Mouse (Mus musculus) intestine, embryonic 14.5 days (tissue): ENCODE measurements around the gene Snx17. TPM values are rescaled to one million over a fixed set of nuclear protein-coding genes. Genes with fewer than 3 reads are reported as not detected.

Experiments
- ATAC-seq: fragments of 200-750 bp; cut with Nextera tagmentation; replicated peaks from 2 replicates; pipeline ENCODE4 v1.8.0; 2017; ENCODE audit warnings: low read depth, moderate number of reproducible peaks, moderate TSS enrichment, moderate library complexity; ENCODE audit not compliant: low FRiP score, low TSS enrichment
- DNase-seq: peaks from one replicate; pipeline ENCODE4 v3.0.0-alpha.2; 2018; ENCODE audit warnings: low spot score
- H3K27ac ChIP-seq: fragments of 300-500 bp; sonication (generic); 2 replicates; pipeline ENCODE4 v1.5.1; 2014; ENCODE audit warnings: low read depth, mild to moderate bottlenecking, control low read depth
- H3K27me3 ChIP-seq: fragments of 300-500 bp; sonication (generic); replicated peaks from 2 replicates; pipeline ENCODE4 v1.6.1; 2014; ENCODE audit warnings: low read length, control low read depth; ENCODE audit not compliant: control insufficient read depth, insufficient read depth
- H3K36me3 ChIP-seq: fragments of 300-500 bp; sonication (generic); 2 replicates; pipeline ENCODE4 v1.6.1; 2014; ENCODE audit warnings: low read length, control low read depth; ENCODE audit not compliant: control insufficient read depth, insufficient read depth
- H3K4me1 ChIP-seq: fragments of 300-500 bp; sonication (generic); replicated peaks from 2 replicates; pipeline ENCODE4 v1.6.1; 2014; ENCODE audit warnings: low read length, control low read depth, mixed read lengths; ENCODE audit not compliant: control insufficient read depth, insufficient read depth
- H3K4me2 ChIP-seq: fragments of 300-500 bp; sonication (generic); 2 replicates; pipeline ENCODE4 v1.6.1; 2014; ENCODE audit warnings: low read length
- H3K4me3 ChIP-seq: fragments of 300-500 bp; sonication (generic); 2 replicates; pipeline ENCODE4 v1.5.1; 2014; ENCODE audit warnings: low read depth, low read length, control low read depth, mixed read lengths
- H3K9ac ChIP-seq: fragments of 300-500 bp; sonication (generic); 2 replicates; pipeline ENCODE4 v1.6.1; 2014; ENCODE audit warnings: mild to moderate bottlenecking, low read length
- H3K9me3 ChIP-seq: fragments of 300-500 bp; sonication (generic); 2 replicates; pipeline ENCODE4 v1.6.1; 2016; ENCODE audit warnings: low read length, control low read depth; ENCODE audit not compliant: control insufficient read depth
- WGBS: fragments of 180-500 bp; shearing (Covaris S2); extraction: QIAGEN DNeasy Blood & Tissue Kit; methylation state at CpG from one replicate; pipeline ENCODE4 v1.1.7; 2014; 5-methylcytosine and 5-hydroxymethylcytosine counted together
- polyA plus RNA-seq: library from polyadenylated mRNA; unstranded; fragments of >200 nt; fragmentation: Nextera tagmentation; extraction: Ambion mirVana; gene quantifications from 2 replicates; pipeline ENCODE4 v1.2.1, GENCODE M21; 2014

Snx17 gene
- polyA plus RNA-seq, 1 experiment from 2014 or later, result 127 TPM

DNA sequence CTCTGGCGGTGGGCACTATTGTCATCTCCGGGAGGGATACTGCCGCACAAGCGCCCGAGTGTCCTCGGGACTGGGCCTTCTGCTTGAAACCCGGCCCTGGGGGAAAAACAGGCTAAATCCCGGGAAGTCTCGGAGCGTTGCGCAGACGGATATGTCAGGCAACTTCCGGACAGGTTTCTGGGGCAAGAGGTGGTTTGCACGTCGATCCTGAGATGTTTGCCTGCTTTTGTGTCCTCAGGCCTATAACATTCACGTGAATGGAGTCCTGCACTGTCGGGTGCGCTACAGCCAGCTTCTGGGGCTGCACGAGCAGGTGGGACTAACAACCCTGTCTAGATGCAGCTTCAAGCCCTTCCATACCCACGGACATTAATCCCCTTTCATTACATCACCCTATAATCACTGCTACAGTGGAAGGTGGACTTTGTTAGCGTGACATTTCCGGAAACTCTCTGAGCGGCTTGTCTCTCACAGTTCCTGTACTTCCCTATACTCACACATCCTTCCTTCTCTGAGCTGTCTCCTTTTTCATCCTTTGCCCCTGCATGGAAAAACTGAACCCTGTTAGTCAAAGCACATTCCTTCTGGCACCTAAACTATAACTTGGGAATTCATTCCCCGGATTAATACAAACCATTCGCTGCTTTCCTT lies 729 bp downstream of the Snx17 start:
- Histone ChIP-seq H3K4me1 (peaks cover 15% of the 10 kb centered on the region), H3K27me3 (no peaks in the 10 kb centered on the region), H3K36me3 (peaks cover 66% of the 10 kb centered on the region), H3K9me3 (no peaks in the 10 kb centered on the region), H3K27ac (peak overlapping the region; percentile 80), H3K4me3 (peak overlapping the region; percentile 80), H3K9ac (peak overlapping the region; percentile 93), H3K4me2 (peak overlapping the region; percentile 83)
- 10% methylated on average over 25 of the region's 25 CpGs for WGBS
- ATAC-seq (no peak), DNase-seq (no peak)

DNA sequence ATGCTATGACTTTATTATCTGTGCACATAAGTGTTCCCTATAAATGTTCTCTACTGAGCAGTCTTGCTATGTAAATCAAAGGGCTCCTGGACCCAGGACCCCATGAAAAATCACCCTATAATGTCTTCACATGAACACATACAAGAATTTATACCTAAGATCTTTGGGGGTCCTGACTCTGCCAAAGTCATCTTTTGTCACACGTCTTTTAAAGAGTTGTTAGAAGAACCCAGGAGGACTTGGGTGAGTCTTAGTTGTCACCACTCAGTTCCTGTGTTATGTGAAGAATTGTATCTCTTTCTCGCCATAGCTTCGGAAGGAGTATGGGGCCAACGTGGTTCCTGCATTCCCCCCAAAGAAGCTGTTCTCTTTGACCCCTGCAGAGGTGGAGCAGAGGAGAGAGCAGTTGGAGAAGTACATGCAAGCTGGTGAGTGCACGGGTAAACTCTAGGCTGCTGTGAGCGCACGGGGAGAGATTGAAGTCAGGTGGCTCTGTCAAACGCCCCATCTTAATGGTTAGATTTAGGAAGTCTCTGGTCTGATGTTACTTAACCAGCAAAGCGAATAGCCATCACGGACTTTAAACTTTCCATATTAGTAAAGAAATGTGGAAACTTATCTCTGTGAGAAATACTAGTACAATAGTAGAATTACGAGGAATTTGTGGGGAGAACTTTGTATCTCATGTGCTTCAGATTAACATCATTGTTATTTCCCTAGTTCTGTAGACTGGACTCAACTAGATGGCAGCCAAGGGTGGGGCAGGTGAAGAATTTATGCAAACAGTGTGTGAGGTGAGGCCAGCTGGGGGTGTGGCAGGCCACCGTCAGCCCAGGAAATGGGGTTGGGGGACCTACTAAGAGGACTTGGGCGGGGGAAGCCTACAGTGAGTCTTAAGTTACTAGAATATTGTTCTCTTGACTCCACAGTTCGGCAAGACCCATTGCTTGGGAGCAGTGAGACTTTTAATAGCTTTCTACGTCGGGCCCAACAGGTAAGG lies 1.8 kb downstream of the Snx17 start:
- Histone ChIP-seq H3K27ac (no peak overlapping the region), H3K9me3 (no peaks in the 10 kb centered on the region), H3K9ac (no peak overlapping the region), H3K27me3 (no peaks in the 10 kb centered on the region), H3K4me2 (peak overlapping the region; percentile 83), H3K4me1 (peaks cover 15% of the 10 kb centered on the region), H3K4me3 (no peak overlapping the region), H3K36me3 (peaks cover 67% of the 10 kb centered on the region)
- no peak for ATAC-seq
- peak; percentile 32 for DNase-seq
- WGBS, result 89% methylated on average over 16 of the region's 16 CpGs

DNA sequence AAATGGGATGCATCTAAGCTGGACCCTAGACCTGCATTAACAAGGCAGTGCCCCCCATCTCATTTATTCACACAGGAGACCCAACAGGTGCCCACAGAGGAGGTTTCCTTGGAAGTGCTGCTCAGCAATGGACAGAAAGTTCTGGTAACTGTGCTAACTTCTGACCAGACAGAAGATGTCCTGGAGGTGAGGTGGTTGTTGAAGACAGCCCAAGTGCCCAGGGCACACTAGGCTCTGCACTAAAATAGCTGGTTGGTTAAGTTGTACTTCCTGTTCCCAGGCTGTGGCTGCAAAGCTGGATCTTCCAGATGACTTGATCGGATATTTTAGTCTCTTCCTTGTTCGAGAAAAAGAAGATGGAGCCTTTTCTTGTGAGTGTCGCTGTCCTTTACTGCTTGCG lies 2.6 kb downstream of the Snx17 start:
- no peak overlapping the region for H3K4me2 ChIP-seq
- peaks cover 4% of the 10 kb centered on the region for H3K9me3 ChIP-seq
- peak; percentile 35 for DNase-seq
- no peak overlapping the region for H3K4me3 ChIP-seq
- WGBS, result 90% methylated on average over 4 of the region's 4 CpGs
- no peak overlapping the region for H3K9ac ChIP-seq
- no peak overlapping the region for H3K27ac ChIP-seq
- no peaks in the 10 kb centered on the region for H3K27me3 ChIP-seq
- no peak for ATAC-seq
- peaks cover 19% of the 10 kb centered on the region for H3K4me1 ChIP-seq
- peaks cover 67% of the 10 kb centered on the region for H3K36me3 ChIP-seq

DNA sequence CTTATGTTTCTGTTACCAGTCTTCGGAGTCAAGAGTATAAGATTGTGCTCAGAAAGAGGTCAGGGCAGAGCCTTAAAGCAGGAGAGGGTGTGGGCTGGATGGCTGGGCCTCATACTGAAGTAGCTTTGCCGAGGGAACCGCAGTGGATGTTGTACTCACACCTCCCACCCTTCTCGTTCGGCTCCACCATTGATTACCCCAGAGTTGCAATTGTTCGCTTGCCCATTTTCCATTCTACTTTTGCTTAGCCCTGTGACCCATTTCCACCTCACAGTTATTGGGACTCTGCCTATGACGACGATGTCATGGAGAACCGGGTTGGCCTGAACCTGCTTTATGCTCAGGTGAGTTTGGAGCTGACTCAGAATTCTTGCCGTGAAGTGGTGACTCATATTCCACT lies 3.2 kb downstream of the Snx17 start:
- no peak for ATAC-seq
- no peak overlapping the region for H3K27ac ChIP-seq

DNA sequence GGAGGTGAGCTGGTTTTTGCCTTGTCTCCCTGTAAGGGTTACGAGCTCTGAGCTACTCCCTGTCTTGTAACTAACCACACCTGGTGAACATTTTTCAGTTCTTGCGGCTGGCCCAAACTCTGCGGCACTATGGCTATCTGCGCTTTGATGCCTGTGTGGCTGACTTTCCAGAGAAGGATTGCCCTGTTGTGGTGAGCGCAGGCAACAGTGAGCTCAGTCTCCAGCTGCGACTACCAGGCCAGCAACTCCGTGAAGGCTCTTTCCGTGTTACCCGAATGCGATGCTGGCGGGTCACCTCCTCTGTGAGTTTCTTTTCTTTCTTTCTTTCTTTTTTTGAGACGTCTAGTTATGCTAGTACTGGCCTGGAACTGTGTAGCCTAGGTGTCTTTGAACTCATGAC lies 4.0 kb downstream of the Snx17 start:
- Histone ChIP-seq H3K9me3 (peaks cover 4% of the 10 kb centered on the region), H3K36me3 (peaks cover 63% of the 10 kb centered on the region), H3K27me3 (no peaks in the 10 kb centered on the region), H3K9ac (no peak overlapping the region), H3K27ac (no peak overlapping the region), H3K4me3 (no peak overlapping the region), H3K4me1 (peaks cover 19% of the 10 kb centered on the region), H3K4me2 (no peak overlapping the region)
- ATAC-seq (no peak), DNase-seq (peak; percentile 48)
- WGBS, result 94% methylated on average over 12 of the region's 12 CpGs

More for the DNA sequence above, 3.2 kb downstream of the Snx17 start:
- no peak overlapping the region for H3K9ac ChIP-seq
- peaks cover 24% of the 10 kb centered on the region for H3K4me1 ChIP-seq
- no peak overlapping the region for H3K4me3 ChIP-seq
- no peaks in the 10 kb centered on the region for H3K27me3 ChIP-seq
- peaks cover 63% of the 10 kb centered on the region for H3K36me3 ChIP-seq
- peaks cover 4% of the 10 kb centered on the region for H3K9me3 ChIP-seq
- WGBS, result 93% methylated on average over 10 of the region's 10 CpGs
- H3K4me2 ChIP-seq, result no peak overlapping the region
- DNase-seq, result peak; percentile 41

DNA sequence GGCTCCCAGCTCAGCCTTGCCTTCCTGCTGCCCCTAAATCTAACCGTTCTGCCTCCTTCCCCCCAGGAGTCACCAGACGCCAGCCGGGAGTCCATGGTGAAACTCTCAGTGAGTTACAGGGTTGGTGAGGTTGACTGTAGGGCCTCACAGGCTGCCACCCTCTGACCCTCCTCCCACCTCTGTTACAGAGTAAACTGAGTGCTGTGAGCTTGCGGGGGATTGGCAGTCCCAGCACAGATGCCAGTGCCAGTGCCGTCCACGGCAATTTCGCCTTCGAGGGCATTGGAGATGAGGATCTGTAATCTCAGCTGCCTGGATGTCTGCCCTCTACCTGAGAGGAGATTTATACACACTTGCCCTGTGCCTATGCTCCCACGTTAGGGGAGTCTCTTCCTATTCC lies 5.1 kb downstream of the Snx17 start:
- WGBS, result 79% methylated on average over 9 of the region's 9 CpGs
- Histone ChIP-seq H3K9me3 (peaks cover 4% of the 10 kb centered on the region), H3K9ac (no peak overlapping the region), H3K4me3 (no peak overlapping the region), H3K36me3 (peaks cover 67% of the 10 kb centered on the region), H3K27me3 (no peaks in the 10 kb centered on the region), H3K4me1 (peaks cover 22% of the 10 kb centered on the region), H3K27ac (no peak overlapping the region), H3K4me2 (no peak overlapping the region)
- ATAC-seq (no peak), DNase-seq (no peak)

DNA sequence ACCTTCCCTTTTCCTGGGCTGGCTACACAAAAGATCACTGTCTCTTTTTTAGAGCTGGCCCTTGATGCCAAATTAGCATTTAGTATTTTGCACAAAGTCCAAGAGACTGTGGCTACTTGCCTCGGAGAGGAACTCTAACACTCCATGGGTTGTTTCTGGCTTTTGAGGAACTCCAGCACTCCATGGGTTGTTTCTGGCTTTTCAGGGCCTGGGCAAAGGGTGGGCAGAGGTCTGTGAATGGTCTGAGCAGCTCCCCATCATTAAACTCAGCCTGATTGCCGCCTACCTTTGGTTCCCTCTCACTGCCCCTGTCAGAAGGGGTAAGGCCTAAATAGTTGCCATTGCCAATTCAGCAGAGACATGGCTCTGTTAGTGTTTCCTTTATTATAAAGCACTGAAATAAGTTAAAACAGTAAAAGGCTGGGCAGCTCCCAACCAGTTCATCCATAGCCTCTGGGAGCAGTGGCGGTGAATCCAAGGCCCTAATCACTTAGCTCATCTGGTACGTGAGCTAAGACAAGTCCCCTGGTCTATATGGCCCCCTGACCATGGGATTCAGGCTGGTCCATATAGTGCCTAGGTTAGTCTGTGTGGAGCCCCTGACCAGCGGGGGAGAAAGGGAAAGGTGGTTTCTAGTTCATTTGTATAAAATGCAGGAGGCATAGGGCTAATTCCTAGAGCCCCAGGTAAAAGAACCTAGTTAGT lies 5.7 kb downstream of the Snx17 start:
- ATAC-seq (no peak), DNase-seq (peak; percentile 52)
- Histone ChIP-seq H3K9ac (no peak overlapping the region), H3K27ac (no peak overlapping the region), H3K4me3 (no peak overlapping the region), H3K4me2 (no peak overlapping the region), H3K36me3 (peaks cover 73% of the 10 kb centered on the region), H3K27me3 (no peaks in the 10 kb centered on the region), H3K4me1 (peaks cover 22% of the 10 kb centered on the region), H3K9me3 (peaks cover 4% of the 10 kb centered on the region)
- 85% methylated on average over 5 of the region's 5 CpGs for WGBS

DNA sequence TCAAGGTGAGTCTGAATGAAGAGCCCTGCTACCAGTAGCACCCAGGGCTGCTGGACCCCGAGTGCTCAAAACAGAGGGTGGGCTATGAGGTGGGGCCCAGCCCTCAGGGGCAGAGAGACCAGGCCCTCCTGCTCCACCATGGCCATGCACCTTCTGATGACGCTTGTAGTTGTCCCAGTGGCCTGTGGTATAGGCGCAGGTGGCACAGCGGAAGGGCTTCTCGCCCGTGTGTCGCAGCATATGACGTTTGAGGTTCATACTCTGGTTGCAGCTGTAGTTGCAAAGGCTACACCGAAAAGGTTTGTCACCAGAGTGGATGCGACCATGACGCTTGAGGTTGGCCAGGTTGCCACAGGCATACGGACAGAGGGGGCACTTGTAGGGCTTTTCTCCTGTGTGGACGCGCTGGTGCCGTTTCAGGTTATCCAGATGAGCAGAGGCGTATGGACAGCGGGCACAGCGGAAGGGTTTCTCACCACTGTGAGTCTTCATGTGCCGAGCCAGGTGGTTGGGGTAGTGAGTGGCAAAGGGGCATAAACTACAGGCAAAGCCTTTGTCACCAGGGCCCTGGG lies 6.4 kb downstream of the Snx17 start:
- no peak overlapping the region for H3K4me2 ChIP-seq
- peaks cover 17% of the 10 kb centered on the region for H3K4me1 ChIP-seq
- DNase-seq, result peak; percentile 49
- peaks cover 4% of the 10 kb centered on the region for H3K9me3 ChIP-seq
- no peak overlapping the region for H3K9ac ChIP-seq
- no peaks in the 10 kb centered on the region for H3K27me3 ChIP-seq
- ATAC-seq, result no peak
- 91% methylated on average over 19 of the region's 19 CpGs for WGBS
- H3K4me3 ChIP-seq, result no peak overlapping the region
- peaks cover 79% of the 10 kb centered on the region for H3K36me3 ChIP-seq
- H3K27ac ChIP-seq, result no peak overlapping the region
